Mouse (Mus musculus): ENCODE measurements at regions not wholly inside any gene's neighbourhood (a gene's known extent, or its start where the extent isn't known, plus 50 kb on each side); places are given as distances from the start of the nearest gene placed in this dataset.

- TF ChIP-seq POLR2A (IDR thresholded peaks at IDR 0.05; ENCODE audit: insufficient read length, low read depth), result no peak
- TF ChIP-seq TCF12 (IDR thresholded peaks at IDR 0.05; ENCODE audit: insufficient read depth, poor library complexity, severe bottlenecking), result no peak
- no peak for TF ChIP-seq USF1 (IDR thresholded peaks at IDR 0.05; ENCODE audit: low read depth)
Observed at GRCm38 (mm10) chr4:58607491-58607890, 53.8 kb upstream of the Lpar1 start.
